Mouse (Mus musculus): ENCODE data around the gene Vamp5. TPM values are rescaled to one million over a fixed set of nuclear protein-coding genes. Genes with fewer than 3 reads are reported as not detected.

Vamp5 gene
- total RNA-seq, 1 experiment, result 1.0 TPM

GRCm38 (mm10) chr6:72399967-72400366, 19.7 kb upstream of the Vamp5 start:
- Histone ChIP-seq H3K9ac (ENCODE audit: insufficient read depth, low read depth, low read length, poor library complexity, severe bottlenecking) (no peak overlapping the region), H3K9me3 (ENCODE audit: control insufficient read depth, insufficient read depth, low read depth, low read length) (no peaks in the 10 kb centered on the region), H3K4me3 (ENCODE audit: insufficient read depth in 1 of 2, low read depth in 1 of 2, low read length in 2 of 2, poor library complexity in 1 of 2, severe bottlenecking in 1 of 2) (no peak overlapping the region), H3K4me1 (ENCODE audit: control insufficient read depth in 2 of 2, insufficient read depth in 2 of 2, low read length in 2 of 2, poor library complexity in 1 of 2) (no peaks in the 10 kb centered on the region), H3K27ac (ENCODE audit: insufficient read depth, low read depth, low read length, poor library complexity, severe bottlenecking) (no peak overlapping the region), H3K36me3 (ENCODE audit: control insufficient read depth, insufficient read depth, low read length, poor library complexity, severe bottlenecking) (no peaks in the 10 kb centered on the region)
- no peak for DNase-seq (ENCODE audit: low read depth, low spot score)
- in situ Hi-C loops (cut with MboI; ENCODE audit: low sequenced_read_pairs in 2 of 2, unreplicated experiment in 2 of 2), result loop anchor here (25.0 kb wide), 1 partner anchor 437 kb away; no protein-coding TSS in a partner anchor
- TF ChIP-seq ZC3H11A (IDR thresholded peaks at IDR 0.05; ENCODE audit: borderline replicate concordance, low read depth, low read length), result no peak
- TF ChIP-seq MAFK (IDR thresholded peaks at IDR 0.05; ENCODE audit: insufficient read depth, low read depth, low read length), result no peak
- TF ChIP-seq CHD2 (IDR thresholded peaks at IDR 0.05; ENCODE audit: low read depth, low read length), result no peak
- TF ChIP-seq ZNF384 (IDR thresholded peaks at IDR 0.05; ENCODE audit: low read depth, low read length), result no peak
- TF ChIP-seq HCFC1 (IDR thresholded peaks at IDR 0.05; ENCODE audit: borderline replicate concordance, insufficient read depth, low read length), result no peak

- DNase-seq (ENCODE audit: low read depth, low spot score), result no peak
- TF ChIP-seq CHD2 (IDR thresholded peaks at IDR 0.05; ENCODE audit: low read depth, low read length) (no peak), ZC3H11A (IDR thresholded peaks at IDR 0.05; ENCODE audit: borderline replicate concordance, low read depth, low read length) (no peak), ZNF384 (IDR thresholded peaks at IDR 0.05; ENCODE audit: low read depth, low read length) (no peak), MAFK (IDR thresholded peaks at IDR 0.05; ENCODE audit: insufficient read depth, low read depth, low read length) (no peak), HCFC1 (IDR thresholded peaks at IDR 0.05; ENCODE audit: borderline replicate concordance, insufficient read depth, low read length) (no peak)
- Histone ChIP-seq H3K4me1 (ENCODE audit: control insufficient read depth in 2 of 2, insufficient read depth in 2 of 2, low read length in 2 of 2, poor library complexity in 1 of 2) (no peaks in the 10 kb centered on the region), H3K27ac (ENCODE audit: insufficient read depth, low read depth, low read length, poor library complexity, severe bottlenecking) (no peak overlapping the region), H3K36me3 (ENCODE audit: control insufficient read depth, insufficient read depth, low read length, poor library complexity, severe bottlenecking) (no peaks in the 10 kb centered on the region), H3K4me3 (ENCODE audit: insufficient read depth in 1 of 2, low read depth in 1 of 2, low read length in 2 of 2, poor library complexity in 1 of 2, severe bottlenecking in 1 of 2) (no peak overlapping the region), H3K9me3 (ENCODE audit: control insufficient read depth, insufficient read depth, low read depth, low read length) (no peaks in the 10 kb centered on the region), H3K9ac (ENCODE audit: insufficient read depth, low read depth, low read length, poor library complexity, severe bottlenecking) (no peak overlapping the region)
- in situ Hi-C loops (cut with MboI; ENCODE audit: low sequenced_read_pairs in 2 of 2, unreplicated experiment in 2 of 2), result no loop called here
Measured at GRCm38 (mm10) chr6:72396837-72397251, 16.6 kb upstream of the Vamp5 start.

GRCm38 (mm10) chr6:72392341-72392740, 12.1 kb upstream of the Vamp5 start:
- in situ Hi-C loops (cut with MboI; ENCODE audit: low sequenced_read_pairs in 2 of 2, unreplicated experiment in 2 of 2), result no loop called here
- Histone ChIP-seq H3K4me3 (ENCODE audit: insufficient read depth in 1 of 2, low read depth in 1 of 2, low read length in 2 of 2, poor library complexity in 1 of 2, severe bottlenecking in 1 of 2) (no peak overlapping the region), H3K4me1 (ENCODE audit: control insufficient read depth in 2 of 2, insufficient read depth in 2 of 2, low read length in 2 of 2, poor library complexity in 1 of 2) (peaks cover 3 to 4% of the 10 kb centered on the region in 2 experiments; a peak in 1 of 4 replicates), H3K9ac (ENCODE audit: insufficient read depth, low read depth, low read length, poor library complexity, severe bottlenecking) (no peak overlapping the region), H3K27ac (ENCODE audit: insufficient read depth, low read depth, low read length, poor library complexity, severe bottlenecking) (no peak overlapping the region), H3K9me3 (ENCODE audit: control insufficient read depth, insufficient read depth, low read depth, low read length) (no peaks in the 10 kb centered on the region), H3K36me3 (ENCODE audit: control insufficient read depth, insufficient read depth, low read length, poor library complexity, severe bottlenecking) (no peaks in the 10 kb centered on the region)
- no peak for TF ChIP-seq CHD2 (IDR thresholded peaks at IDR 0.05; ENCODE audit: low read depth, low read length)
- no peak for TF ChIP-seq ZC3H11A (IDR thresholded peaks at IDR 0.05; ENCODE audit: borderline replicate concordance, low read depth, low read length)
- no peak for TF ChIP-seq MAFK (IDR thresholded peaks at IDR 0.05; ENCODE audit: insufficient read depth, low read depth, low read length)
- no peak for TF ChIP-seq ZNF384 (IDR thresholded peaks at IDR 0.05; ENCODE audit: low read depth, low read length)
- no peak for TF ChIP-seq HCFC1 (IDR thresholded peaks at IDR 0.05; ENCODE audit: borderline replicate concordance, insufficient read depth, low read length)
- DNase-seq (ENCODE audit: low read depth, low spot score), result no peak

- Histone ChIP-seq H3K4me3 (ENCODE audit: insufficient read depth in 1 of 2, low read depth in 1 of 2, low read length in 2 of 2, poor library complexity in 1 of 2, severe bottlenecking in 1 of 2) (peak overlapping the region in 1 of 2 experiments; percentile 89; a peak in 2 of 4 replicates), H3K27ac (ENCODE audit: insufficient read depth, low read depth, low read length, poor library complexity, severe bottlenecking) (no peak overlapping the region), H3K4me1 (ENCODE audit: control insufficient read depth in 2 of 2, insufficient read depth in 2 of 2, low read length in 2 of 2, poor library complexity in 1 of 2) (peaks cover 3 to 4% of the 10 kb centered on the region in 2 experiments; a peak in 1 of 4 replicates), H3K9ac (ENCODE audit: insufficient read depth, low read depth, low read length, poor library complexity, severe bottlenecking) (no peak overlapping the region), H3K9me3 (ENCODE audit: control insufficient read depth, insufficient read depth, low read depth, low read length) (no peaks in the 10 kb centered on the region), H3K36me3 (ENCODE audit: control insufficient read depth, insufficient read depth, low read length, poor library complexity, severe bottlenecking) (no peaks in the 10 kb centered on the region)
- in situ Hi-C loops (cut with MboI; ENCODE audit: low sequenced_read_pairs in 2 of 2, unreplicated experiment in 2 of 2), result no loop called here
- DNase-seq (ENCODE audit: low read depth, low spot score), result no peak
- TF ChIP-seq ZNF384 (IDR thresholded peaks at IDR 0.05; ENCODE audit: low read depth, low read length) (no peak), CHD2 (IDR thresholded peaks at IDR 0.05; ENCODE audit: low read depth, low read length) (no peak), HCFC1 (IDR thresholded peaks at IDR 0.05; ENCODE audit: borderline replicate concordance, insufficient read depth, low read length) (no peak), ZC3H11A (IDR thresholded peaks at IDR 0.05; ENCODE audit: borderline replicate concordance, low read depth, low read length) (no peak), MAFK (IDR thresholded peaks at IDR 0.05; ENCODE audit: insufficient read depth, low read depth, low read length) (no peak)
Measured at GRCm38 (mm10) chr6:72390795-72391521, 10.7 kb upstream of the Vamp5 start.

All from ES-E14 (cell line).